Mouse (Mus musculus): ENCODE measurements around the gene Gm11758.
"Not testable (repeated sequence)": the region's sequence is repeated elsewhere in the genome, so short reads cannot be mapped to it uniquely, and the experiment has no call there.

Gene Gm11758

DNA sequence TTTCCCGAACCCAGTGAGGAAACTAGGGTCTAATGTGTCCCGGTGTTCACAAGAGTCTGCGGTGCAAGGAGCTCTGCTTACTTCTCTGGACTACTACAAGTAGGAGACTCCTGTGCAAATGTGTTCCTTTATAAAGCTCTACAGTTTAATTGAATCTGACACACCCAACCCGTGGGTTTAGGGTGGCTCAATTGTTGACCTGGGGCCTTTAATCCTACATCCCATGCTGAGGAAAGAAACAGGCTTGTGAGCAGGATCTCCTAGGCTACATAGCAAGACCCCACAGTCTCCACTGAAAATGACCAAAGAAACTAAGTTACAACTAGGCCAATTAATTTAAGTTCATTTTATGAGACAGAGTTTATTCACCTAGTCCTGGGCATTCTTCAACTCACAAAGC lies at the start of gene Gm11758:
Gm11758 (minus strand) TSS at position 101 of the 400 bp plus-strand sequence.
- DNase-seq (ENCODE audit: low read depth, low spot score) = not testable (repeated sequence)

DNA sequence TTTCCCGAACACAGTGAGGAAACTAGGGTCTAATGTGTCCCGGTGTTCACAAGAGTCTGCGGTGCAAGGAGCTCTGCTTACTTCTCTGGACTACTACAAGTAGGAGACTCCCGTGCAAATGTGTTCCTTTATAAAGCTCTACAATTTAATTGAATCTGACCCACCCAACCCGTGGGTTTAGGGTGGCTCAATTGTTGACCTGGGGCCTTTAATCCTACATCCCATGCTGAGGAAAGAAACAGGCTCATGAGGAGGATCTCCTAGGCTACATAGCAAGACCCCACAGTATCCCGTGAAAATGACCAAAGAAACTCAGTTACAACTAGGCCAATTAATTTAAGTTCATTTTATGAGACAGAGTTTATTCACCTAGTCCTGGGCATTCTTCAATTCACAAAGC lies 44.6 kb upstream of the Gm11758 start, which contains the start of gene Gm11756:
Gm11756 (minus strand) TSS at position 101 of the 400 bp plus-strand sequence.
- not testable (repeated sequence) for DNase-seq (ENCODE audit: low read depth, low spot score)

DNA sequence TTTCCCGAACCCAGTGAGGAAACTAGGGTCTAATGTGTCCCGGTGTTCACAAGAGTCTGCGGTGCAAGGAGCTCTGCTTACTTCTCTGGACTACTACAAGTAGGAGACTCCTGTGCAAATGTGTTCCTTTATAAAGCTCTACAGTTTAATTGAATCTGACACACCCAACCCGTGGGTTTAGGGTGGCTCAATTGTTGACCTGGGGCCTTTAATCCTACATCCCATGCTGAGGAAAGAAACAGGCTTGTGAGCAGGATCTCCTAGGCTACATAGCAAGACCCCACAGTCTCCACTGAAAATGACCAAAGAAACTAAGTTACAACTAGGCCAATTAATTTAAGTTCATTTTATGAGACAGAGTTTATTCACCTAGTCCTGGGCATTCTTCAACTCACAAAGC lies 29.8 kb upstream of the Gm11758 start, which contains the start of gene Gm13871:
Gm13871 (minus strand) TSS at position 101 of the 400 bp plus-strand sequence.
- DNase-seq (ENCODE audit: low read depth, low spot score) = not testable (repeated sequence)

DNA sequence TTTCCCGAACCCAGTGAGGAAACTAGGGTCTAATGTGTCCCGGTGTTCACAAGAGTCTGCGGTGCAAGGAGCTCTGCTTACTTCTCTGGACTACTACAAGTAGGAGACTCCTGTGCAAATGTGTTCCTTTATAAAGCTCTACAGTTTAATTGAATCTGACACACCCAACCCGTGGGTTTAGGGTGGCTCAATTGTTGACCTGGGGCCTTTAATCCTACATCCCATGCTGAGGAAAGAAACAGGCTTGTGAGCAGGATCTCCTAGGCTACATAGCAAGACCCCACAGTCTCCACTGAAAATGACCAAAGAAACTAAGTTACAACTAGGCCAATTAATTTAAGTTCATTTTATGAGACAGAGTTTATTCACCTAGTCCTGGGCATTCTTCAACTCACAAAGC lies 14.9 kb upstream of the Gm11758 start, which contains the start of gene Gm11757:
Gm11757 (minus strand) TSS at position 101 of the 400 bp plus-strand sequence.
- DNase-seq (ENCODE audit: low read depth, low spot score) = not testable (repeated sequence)

DNA sequence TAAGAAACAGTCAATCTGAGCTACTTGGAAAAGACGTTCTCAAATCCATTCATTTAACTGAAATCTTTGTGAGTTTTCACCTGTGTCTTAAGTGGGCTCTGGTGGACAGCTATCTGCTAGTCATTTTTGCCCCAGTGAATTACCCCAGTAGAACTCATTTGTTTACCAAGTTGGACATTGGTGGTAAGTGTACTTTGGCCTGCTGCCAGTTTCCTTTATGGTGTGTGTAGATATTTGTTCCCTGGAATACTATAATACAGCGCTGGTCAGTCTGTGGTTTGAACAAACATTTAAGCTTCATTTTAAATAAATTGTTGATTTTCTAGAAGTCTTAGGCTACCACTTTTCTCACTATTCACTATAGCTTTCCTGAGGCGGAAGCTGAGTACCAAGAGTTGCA lies 49.5 kb downstream of the Gm11758 start:
- DNase-seq (ENCODE audit: low read depth, low spot score) = no peak

Data from A20 (cell line).